Mouse (Mus musculus) CD4-positive, CD25-positive, alpha-beta regulatory T cell, adult 2 months (primary cell): Measurements from ENCODE around the gene Ifi214.
"Not testable (repeated sequence)": the region's sequence is repeated elsewhere in the genome, so short reads cannot be mapped to it uniquely, and the experiment has no call there.

Experiments used
- DNase-seq: peaks from one replicate; pipeline ENCODE4 v3.0.0-alpha.2; 2012; ENCODE audit warnings: low read depth, low spot score

Gene Ifi214

GRCm38 (mm10) chr1:173535791-173536190 lies at the start of gene Ifi214:
TSS of gene Ifi214 (minus strand) at chr1:173535957.
- DNase-seq = peak; percentile 63

GRCm38 (mm10) chr1:173579921-173580585 lies 44.3 kb upstream of the Ifi214 start:
- DNase-seq = no peak

GRCm38 (mm10) chr1:173579079-173579478 lies 43.3 kb upstream of the Ifi214 start:
- DNase-seq = no peak

- DNase-seq = not testable (repeated sequence)
Observed at GRCm38 (mm10) chr1:173550491-173551050, 14.8 kb upstream of the Ifi214 start.

- DNase-seq = not testable (repeated sequence)
Observed at GRCm38 (mm10) chr1:173548798-173549197, 13.0 kb upstream of the Ifi214 start.

- no peak for DNase-seq
Observed at GRCm38 (mm10) chr1:173521452-173521851, 14.3 kb downstream of the Ifi214 start.

GRCm38 (mm10) chr1:173510595-173510994 lies 25.2 kb downstream of the Ifi214 start:
- peak; percentile 33 for DNase-seq

- peak; percentile 18 for DNase-seq
Observed at GRCm38 (mm10) chr1:173491483-173491882, 44.3 kb downstream of the Ifi214 start.

- peak; percentile 63 for DNase-seq
Observed at GRCm38 (mm10) chr1:173490812-173491480, 44.8 kb downstream of the Ifi214 start, which contains the start of gene Ifi206. TSS of gene Ifi206 (minus strand) at chr1:173491041.

GRCm38 (mm10) chr1:173481182-173481574 lies 54.6 kb downstream of the Ifi214 start:
- DNase-seq = not testable (repeated sequence)

- DNase-seq = not testable (repeated sequence)
Observed at GRCm38 (mm10) chr1:173480399-173481181, 55.2 kb downstream of the Ifi214 start.
